ENCODE assay signal across 20 mouse cellular contexts in the genomic region with DNA sequence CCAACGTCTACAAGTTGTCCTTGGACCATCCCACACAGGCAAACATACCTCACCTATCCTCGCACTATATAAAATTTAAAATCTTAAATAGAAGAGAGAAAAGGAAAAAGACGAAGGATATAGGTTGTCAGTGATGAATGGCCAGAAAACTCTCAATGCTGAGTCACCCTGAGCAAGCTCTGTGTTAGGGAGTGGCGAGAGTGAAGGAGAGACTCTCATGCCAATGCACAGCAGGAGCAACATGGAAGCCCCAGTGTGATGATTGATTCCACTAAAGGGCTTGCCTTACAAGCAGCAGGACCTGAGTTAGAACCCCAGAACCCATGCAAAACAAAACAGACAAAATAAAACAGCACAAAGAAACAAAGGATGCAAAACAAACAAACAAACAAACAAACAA. TPM values are rescaled to one million over a fixed set of nuclear protein-coding genes. Genes with fewer than 3 reads are reported as not detected.
A peak's percentile ranks its signal among the peaks of the same experiment; 100 is the strongest.
DNase-seq lines count a peak whose midpoint lies in the region; ATAC-seq and TF ChIP-seq lines count a peak whose summit lies in the region.
"Had no signal": no experiment of that assay in that cellular context is flagged by ENCODE, and none has a peak within 500 bp of the region (broad histone marks: within the 10 kb centered on the region; RNA-seq: fewer than 3 reads in every experiment).

No protein-coding gene starts in this region.

- in situ Hi-C loops in ES-E14 (cut with MboI; ENCODE audit: low sequenced_read_pairs in 2 of 2, unreplicated experiment in 2 of 2), result no loop called here

- WGBS in embryonic facial prominence, embryonic 13.5 days, result 87% methylated on average over 4 of the region's 4 CpGs
- 86% methylated on average over 4 of the region's 4 CpGs for WGBS in embryonic facial prominence, embryonic 10.5 days
- 75% methylated on average over 4 of the region's 4 CpGs for WGBS in embryonic facial prominence, embryonic 14.5 days
- 58% methylated on average over 4 of the region's 4 CpGs for WGBS in liver, embryonic 12.5 days (ENCODE audit: insufficient replicate concordance)

- no peak overlapping the region for H3K9ac ChIP-seq in embryonic facial prominence, embryonic 13.5 days
- H3K9ac ChIP-seq in ES-E14 (ENCODE audit: insufficient read depth, low read depth, low read length, poor library complexity, severe bottlenecking), result no peak overlapping the region
- H3K9ac ChIP-seq in embryonic facial prominence, embryonic 14.5 days (ENCODE audit: low read depth, low read length), result no peak overlapping the region
- H3K9ac ChIP-seq in liver, embryonic 12.5 days, result no peak overlapping the region
- H3K9ac ChIP-seq: forebrain, embryonic 13.5 days; heart, embryonic 13.5 days; hindbrain, embryonic 13.5 days had no signal

- peak overlapping the region; percentile 77; the same call in 1 of the 2 replicates for H3K27ac ChIP-seq in embryonic facial prominence, embryonic 13.5 days
- H3K27ac ChIP-seq in embryonic facial prominence, embryonic 10.5 days (replicated peaks), result no peak overlapping the region
- H3K27ac ChIP-seq in ES-E14 (ENCODE audit: insufficient read depth, low read depth, low read length, poor library complexity, severe bottlenecking), result no peak overlapping the region
- H3K27ac ChIP-seq in embryonic facial prominence, embryonic 14.5 days (replicated peaks; ENCODE audit: low read depth, low read length), result 0 out of 2 replicates have a peak overlapping the region, but pooled peaks have one; percentile 35
- no peak overlapping the region for H3K27ac ChIP-seq in liver, embryonic 12.5 days
- H3K27ac ChIP-seq: gastrocnemius, adult 2 months; heart, embryonic 13.5 days; hindbrain, postnatal 0 days had no signal

- H3K4me2 ChIP-seq in embryonic facial prominence, embryonic 13.5 days, result no peak overlapping the region
- no peak overlapping the region for H3K4me2 ChIP-seq in embryonic facial prominence, embryonic 14.5 days (ENCODE audit: low read depth, low read length)
- H3K4me2 ChIP-seq in liver, embryonic 12.5 days, result no peak overlapping the region
- H3K4me2 ChIP-seq: forebrain, embryonic 13.5 days; heart, embryonic 13.5 days; hindbrain, embryonic 13.5 days had no signal

- H3K4me1 ChIP-seq in embryonic facial prominence, embryonic 13.5 days, result peaks cover 21% of the 10 kb centered on the region
- peaks cover 5% of the 10 kb centered on the region; the same call in 1 of the 2 replicates for H3K4me1 ChIP-seq in embryonic facial prominence, embryonic 10.5 days
- H3K4me1 ChIP-seq in ES-E14 (ENCODE audit: control insufficient read depth in 2 of 2, insufficient read depth in 2 of 2, low read length in 2 of 2, poor library complexity in 1 of 2), result peaks cover 2 to 3% of the 10 kb centered on the region in 2 experiments; a peak in 1 of 4 replicates
- peaks cover 22% of the 10 kb centered on the region for H3K4me1 ChIP-seq in embryonic facial prominence, embryonic 14.5 days (ENCODE audit: control insufficient read depth, insufficient read depth, low read length)
- H3K4me1 ChIP-seq in liver, embryonic 12.5 days, result no peaks in the 10 kb centered on the region

- no peaks in the 10 kb centered on the region for H3K27me3 ChIP-seq in embryonic facial prominence, embryonic 13.5 days
- H3K27me3 ChIP-seq in embryonic facial prominence, embryonic 10.5 days (replicated peaks; ENCODE audit: low read depth, poor library complexity, severe bottlenecking), result no peaks in the 10 kb centered on the region
- H3K27me3 ChIP-seq in embryonic facial prominence, embryonic 14.5 days (replicated peaks; ENCODE audit: control insufficient read depth, insufficient read depth, low read length), result no peaks in the 10 kb centered on the region
- no peaks in the 10 kb centered on the region for H3K27me3 ChIP-seq in liver, embryonic 12.5 days (replicated peaks)
- H3K27me3 ChIP-seq: forebrain, embryonic 13.5 days; hindbrain, embryonic 13.5 days; Patski had no signal

- H3K4me3 ChIP-seq in embryonic facial prominence, embryonic 13.5 days, result no peak overlapping the region
- no peak overlapping the region for H3K4me3 ChIP-seq in embryonic facial prominence, embryonic 10.5 days
- H3K4me3 ChIP-seq in ES-E14 (ENCODE audit: insufficient read depth in 1 of 2, low read depth in 1 of 2, low read length in 2 of 2, poor library complexity in 1 of 2, severe bottlenecking in 1 of 2), result no peak overlapping the region
- no peak overlapping the region for H3K4me3 ChIP-seq in embryonic facial prominence, embryonic 14.5 days (ENCODE audit: low read depth, low read length)
- no peak overlapping the region for H3K4me3 ChIP-seq in liver, embryonic 12.5 days
- H3K4me3 ChIP-seq: forebrain, embryonic 13.5 days; gastrocnemius, adult 2 months; heart, embryonic 13.5 days; hindbrain, embryonic 13.5 days had no signal

- DNase-seq in embryonic facial prominence, embryonic 10.5 days (ENCODE audit: low spot score), result no peak
- peak; percentile 57 for DNase-seq in 3134 (ENCODE audit: extremely low read depth, insufficient read length, low spot score)
- DNase-seq in ES-E14 (ENCODE audit: low read depth, low spot score), result no peak
- no peak for DNase-seq in embryonic facial prominence, embryonic 14.5 days (ENCODE audit: low spot score)
- DNase-seq in left cerebral cortex, adult 11 months (ENCODE audit: low spot score), result no peak
- DNase-seq: adrenal gland, postnatal 10 days; cerebellum, adult 18-20 months; cerebellum, adult 9-11 months; cerebellum, postnatal 36 days; gastrocnemius, adult 2 months; gastrocnemius, postnatal 25 days; kidney, adult 18-20 months had no signal

- H3K9me3 ChIP-seq in embryonic facial prominence, embryonic 13.5 days, result no peaks in the 10 kb centered on the region
- no peaks in the 10 kb centered on the region for H3K9me3 ChIP-seq in embryonic facial prominence, embryonic 10.5 days
- H3K9me3 ChIP-seq in ES-E14 (ENCODE audit: control insufficient read depth, insufficient read depth, low read depth, low read length), result no peaks in the 10 kb centered on the region
- no peaks in the 10 kb centered on the region for H3K9me3 ChIP-seq in embryonic facial prominence, embryonic 14.5 days (ENCODE audit: control insufficient read depth, low read length)
- H3K9me3 ChIP-seq in liver, embryonic 12.5 days (replicated peaks), result no peaks in the 10 kb centered on the region
- H3K9me3 ChIP-seq: forebrain, embryonic 13.5 days; heart, embryonic 13.5 days; hindbrain, embryonic 13.5 days had no signal

- no peaks in the 10 kb centered on the region for H3K36me3 ChIP-seq in embryonic facial prominence, embryonic 13.5 days
- H3K36me3 ChIP-seq in embryonic facial prominence, embryonic 10.5 days (replicated peaks), result no peaks in the 10 kb centered on the region
- H3K36me3 ChIP-seq in ES-E14 (ENCODE audit: control insufficient read depth, insufficient read depth, low read length, poor library complexity, severe bottlenecking), result no peaks in the 10 kb centered on the region
- no peaks in the 10 kb centered on the region for H3K36me3 ChIP-seq in embryonic facial prominence, embryonic 14.5 days (ENCODE audit: control insufficient read depth, insufficient read depth, low read length)
- H3K36me3 ChIP-seq in liver, embryonic 12.5 days, result no peaks in the 10 kb centered on the region
- H3K36me3 ChIP-seq: heart, embryonic 13.5 days; hindbrain, embryonic 13.5 days had no signal

- ATAC-seq in embryonic facial prominence, embryonic 13.5 days (ENCODE audit: insufficient number of reproducible peaks, insufficient read depth, low FRiP score, low TSS enrichment, low read depth), result no peak
- ATAC-seq in embryonic facial prominence, embryonic 14.5 days (ENCODE audit: low read depth), result no peak
- ATAC-seq in liver, embryonic 12.5 days, result no peak
- ATAC-seq in activated CD4-positive, CD25-positive, alpha-beta regulatory T cell, adult 4 months, result no peak
- ATAC-seq: forebrain, embryonic 13.5 days; Patski had no signal

TF ChIP-seq in ES-E14, 5 proteins besides CTCF, POLR2A, EP300 and RAD21:
- TF ChIP-seq MAFK (IDR thresholded peaks at IDR 0.05; ENCODE audit: insufficient read depth, low read depth, low read length), result peak; percentile 81
- TF ChIP-seq ZNF384 (IDR thresholded peaks at IDR 0.05; ENCODE audit: low read depth, low read length), result no peak
- no peak for TF ChIP-seq HCFC1 (IDR thresholded peaks at IDR 0.05; ENCODE audit: borderline replicate concordance, insufficient read depth, low read length)
- no peak for TF ChIP-seq CHD2 (IDR thresholded peaks at IDR 0.05; ENCODE audit: low read depth, low read length)
- TF ChIP-seq ZC3H11A (IDR thresholded peaks at IDR 0.05; ENCODE audit: borderline replicate concordance, low read depth, low read length), result no peak
TF ChIP-seq in ES-E14: peak in this region for 1.

RNA-seq across cellular contexts. Expression of gene Ccdc93, which starts 32.6 kb away (rescaled TPM):
- 16.4 and 16.6 TPM in 2 replicates for polyA plus RNA-seq in embryonic facial prominence, embryonic 13.5 days (2015; fragmentation: Nextera tagmentation; extraction: Ambion mirVana)
- 11.2 and 12.7 TPM in 2 replicates for polyA plus RNA-seq in embryonic facial prominence, embryonic 10.5 days (2016; fragmentation: Nextera tagmentation; extraction: Ambion mirVana)
- total RNA-seq in ES-E14 (2012; rRNA removed), result 10.4 and 11.7 TPM in 2 replicates
- polyA plus RNA-seq in embryonic facial prominence, embryonic 14.5 days (2014; fragmentation: Nextera tagmentation; extraction: Ambion mirVana), result 11.7 and 12.0 TPM in 2 replicates
- polyA plus RNA-seq in liver, embryonic 12.5 days (2016; fragmentation: Nextera tagmentation; extraction: Ambion mirVana), result 5.7 and 6.1 TPM in 2 replicates
- 10 to 100 TPM; 15.2 to 17.5 TPM for polyA plus RNA-seq in activated CD4-positive, CD25-positive, alpha-beta regulatory T cell, adult 4 months (2017; shearing (Covaris generic))

Comparison
In these comparisons a context has a peak if more than half of its experiments do, and no peak if none do; other contexts are left out.
1. H3K27ac ChIP-seq: peak in embryonic facial prominence, embryonic 13.5 days (single experiment) and embryonic facial prominence, embryonic 14.5 days (single experiment); none in embryonic facial prominence, embryonic 10.5 days (single experiment), ES-E14 (single experiment) and liver, embryonic 12.5 days (single experiment).